Mouse (Mus musculus) embryonic facial prominence, embryonic 14.5 days (tissue): ENCODE results near the gene Tmem205. TPM values are rescaled to one million over a fixed set of nuclear protein-coding genes. Genes with fewer than 3 reads are reported as not detected.

Experiments used
- ATAC-seq: fragments of 200-750 bp; cut with Nextera tagmentation; 2 replicates; pipeline ENCODE4 v1.8.0; 2017; ENCODE audit warnings: low read depth, moderate number of reproducible peaks, moderate TSS enrichment
- DNase-seq: peaks from one replicate; pipeline ENCODE4 v3.0.0-alpha.2; 2015; ENCODE audit warnings: low spot score
- H3K27ac ChIP-seq: fragments of 300-500 bp; sonication (generic); replicated peaks from 2 replicates; pipeline ENCODE4 v1.5.1; 2014; ENCODE audit warnings: low read depth, mild to moderate bottlenecking, low read length, moderate library complexity
- H3K27me3 ChIP-seq: fragments of 300-500 bp; sonication (generic); replicated peaks from 2 replicates; pipeline ENCODE4 v1.6.1; 2014; ENCODE audit warnings: low read length; ENCODE audit not compliant: control insufficient read depth, insufficient read depth
- H3K36me3 ChIP-seq: fragments of 300-500 bp; sonication (generic); 2 replicates; pipeline ENCODE4 v1.6.1; 2014; ENCODE audit warnings: low read length, mixed read lengths; ENCODE audit not compliant: control insufficient read depth, insufficient read depth
- H3K4me1 ChIP-seq: fragments of 300-500 bp; sonication (generic); 2 replicates; pipeline ENCODE4 v1.6.1; 2014; ENCODE audit warnings: antibody characterized with exemption, low read length; ENCODE audit not compliant: control insufficient read depth, insufficient read depth
- H3K4me2 ChIP-seq: fragments of 300-500 bp; sonication (generic); 2 replicates; pipeline ENCODE4 v1.6.1; 2014; ENCODE audit warnings: low read depth, mild to moderate bottlenecking, low read length, moderate library complexity, mixed read lengths
- H3K4me3 ChIP-seq: fragments of 300-500 bp; sonication (generic); 2 replicates; pipeline ENCODE4 v1.5.1; 2014; ENCODE audit warnings: low read depth, mild to moderate bottlenecking, low read length
- H3K9ac ChIP-seq: fragments of 300-500 bp; sonication (generic); 2 replicates; pipeline ENCODE4 v1.6.1; 2014; ENCODE audit warnings: low read depth, mild to moderate bottlenecking, low read length, moderate library complexity, mixed read lengths
- H3K9me3 ChIP-seq: fragments of 300-500 bp; sonication (generic); 2 replicates; pipeline ENCODE4 v1.6.1; 2016; ENCODE audit warnings: low read length; ENCODE audit not compliant: control insufficient read depth
- WGBS: fragments of 180-500 bp; shearing (Covaris S2); extraction: QIAGEN DNeasy Blood & Tissue Kit; methylation state at CpG from one replicate; pipeline ENCODE4 v1.1.7; 2014; 5-methylcytosine and 5-hydroxymethylcytosine counted together
- polyA plus RNA-seq: library from polyadenylated mRNA; unstranded; fragments of >200 nt; fragmentation: Nextera tagmentation; extraction: Ambion mirVana; gene quantifications from 2 replicates; pipeline ENCODE4 v1.2.1, GENCODE M21; 2014

Gene Tmem205
- polyA plus RNA-seq, 1 experiment from 2014 or later: 53.7 TPM

DNA sequence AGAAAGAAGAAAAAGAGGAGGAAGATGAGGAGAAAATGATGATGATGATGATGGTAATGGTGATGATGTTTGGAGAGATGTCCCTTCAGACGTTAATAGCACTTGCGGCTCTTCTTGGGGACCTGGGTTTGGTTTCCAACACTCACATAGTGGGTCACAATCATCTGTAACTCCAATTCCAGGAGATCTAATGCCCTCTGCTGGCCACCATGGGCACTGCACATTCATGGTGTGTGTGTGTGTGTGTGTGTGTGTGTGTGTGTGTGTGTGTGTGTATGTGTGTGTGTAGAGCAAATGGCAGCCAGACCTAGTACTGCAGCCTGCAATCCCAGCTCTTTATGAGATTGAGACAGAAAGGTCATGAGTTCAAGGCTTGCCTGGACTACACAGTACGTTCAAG lies 24.6 kb upstream of the Tmem205 start:
- peaks cover 5% of the 10 kb centered on the region; the same call in 1 of the 2 replicates for H3K4me1 ChIP-seq
- H3K27me3 ChIP-seq: 0 out of 2 replicates have a peak, but pooled peaks cover 3% of the 10 kb centered on the region
- H3K9me3 ChIP-seq: no peaks in the 10 kb centered on the region
- H3K27ac ChIP-seq: no peak overlapping the region
- DNase-seq: no peak
- no peak overlapping the region for H3K9ac ChIP-seq
- 78% methylated on average over 3 of the region's 3 CpGs for WGBS
- no peak for ATAC-seq
- H3K4me3 ChIP-seq: no peak overlapping the region
- 0 out of 2 replicates have a peak, but pooled peaks cover 3% of the 10 kb centered on the region for H3K36me3 ChIP-seq
- H3K4me2 ChIP-seq: no peak overlapping the region

DNA sequence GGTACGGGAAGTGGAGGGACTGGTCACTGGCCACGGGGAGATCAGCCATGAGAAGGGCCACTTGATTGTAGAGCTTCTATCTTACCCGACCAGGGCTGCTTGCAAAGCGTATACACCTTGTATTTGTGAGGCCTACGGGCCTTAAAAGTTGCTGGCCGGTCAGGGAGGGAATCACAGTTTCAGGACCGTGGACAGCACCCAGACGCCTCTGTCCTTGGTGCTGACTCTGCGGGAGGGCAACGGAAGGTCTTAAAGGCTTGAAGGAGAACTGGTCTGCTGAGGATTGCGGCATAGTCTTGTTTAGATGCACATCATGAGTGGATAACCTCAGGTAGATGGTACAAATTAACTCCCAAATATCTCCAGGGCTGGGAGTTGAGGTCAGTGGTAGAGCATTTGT lies 23.0 kb upstream of the Tmem205 start:
- WGBS: 15% methylated on average over 11 of the region's 11 CpGs
- Histone ChIP-seq H3K27ac (no peak overlapping the region), H3K9ac (no peak overlapping the region), H3K4me1 (no peaks in the 10 kb centered on the region), H3K27me3 (peaks cover 3% of the 10 kb centered on the region; the same call in 1 of the 2 replicates), H3K4me3 (no peak overlapping the region), H3K4me2 (no peak overlapping the region), H3K9me3 (no peaks in the 10 kb centered on the region), H3K36me3 (0 out of 2 replicates have a peak, but pooled peaks cover 3% of the 10 kb centered on the region)
- no peak for DNase-seq
- ATAC-seq: no peak

DNA sequence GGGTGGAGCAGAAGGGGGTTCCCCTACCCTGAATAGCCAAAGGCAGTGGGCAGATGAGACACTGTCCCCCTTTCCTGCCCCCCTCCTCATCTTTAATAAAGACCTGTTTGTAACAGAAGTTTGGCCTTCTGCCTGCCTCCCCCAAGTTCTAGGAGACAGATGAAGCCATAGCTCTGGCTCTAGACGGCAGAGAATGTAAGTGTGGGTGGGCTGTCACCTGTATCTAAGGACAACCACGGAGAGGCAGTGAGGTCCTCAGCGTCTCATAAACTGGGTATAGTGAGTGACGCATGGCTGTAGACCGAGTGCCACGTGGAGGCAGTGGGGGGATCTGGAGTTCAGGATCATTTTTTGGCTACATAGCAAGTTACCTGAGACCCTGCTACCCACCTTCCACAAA lies 21.4 kb upstream of the Tmem205 start:
- 69% methylated on average over 6 of the region's 6 CpGs for WGBS
- peaks cover 3% of the 10 kb centered on the region; the same call in 1 of the 2 replicates for H3K27me3 ChIP-seq
- no peak overlapping the region for H3K9ac ChIP-seq
- no peak overlapping the region for H3K27ac ChIP-seq
- no peak overlapping the region for H3K4me3 ChIP-seq
- H3K36me3 ChIP-seq: 0 out of 2 replicates have a peak, but pooled peaks cover 3% of the 10 kb centered on the region
- ATAC-seq: no peak
- DNase-seq: no peak
- no peaks in the 10 kb centered on the region for H3K4me1 ChIP-seq
- H3K4me2 ChIP-seq: no peak overlapping the region
- no peaks in the 10 kb centered on the region for H3K9me3 ChIP-seq

DNA sequence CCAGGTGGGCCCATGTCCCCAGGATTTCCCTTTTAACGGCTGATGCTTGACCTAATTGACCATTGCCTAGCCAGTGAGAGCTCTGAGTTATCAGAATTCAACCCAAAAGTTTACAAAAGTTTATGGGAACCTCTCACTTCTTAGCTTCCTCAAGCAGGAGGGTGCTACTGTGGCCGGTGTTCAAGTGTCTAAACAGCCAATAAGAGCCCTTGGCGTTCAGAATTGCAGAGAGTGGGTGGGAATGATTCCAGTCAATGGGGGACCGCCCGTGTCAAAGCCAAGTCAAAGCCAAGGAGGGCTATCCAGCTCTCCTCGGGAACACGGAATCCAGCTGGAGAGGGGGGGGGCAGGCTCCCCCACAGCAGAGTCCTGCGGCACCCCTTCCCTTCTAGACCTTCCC lies 20.8 kb upstream of the Tmem205 start:
- Histone ChIP-seq H3K9me3 (no peaks in the 10 kb centered on the region), H3K4me3 (no peak overlapping the region), H3K4me1 (no peaks in the 10 kb centered on the region), H3K4me2 (no peak overlapping the region), H3K27me3 (peaks cover 3% of the 10 kb centered on the region; the same call in 1 of the 2 replicates), H3K36me3 (0 out of 2 replicates have a peak, but pooled peaks cover 3% of the 10 kb centered on the region), H3K27ac (no peak overlapping the region), H3K9ac (no peak overlapping the region)
- ATAC-seq (no peak), DNase-seq (no peak)
- WGBS: 55% methylated on average over 8 of the region's 8 CpGs

DNA sequence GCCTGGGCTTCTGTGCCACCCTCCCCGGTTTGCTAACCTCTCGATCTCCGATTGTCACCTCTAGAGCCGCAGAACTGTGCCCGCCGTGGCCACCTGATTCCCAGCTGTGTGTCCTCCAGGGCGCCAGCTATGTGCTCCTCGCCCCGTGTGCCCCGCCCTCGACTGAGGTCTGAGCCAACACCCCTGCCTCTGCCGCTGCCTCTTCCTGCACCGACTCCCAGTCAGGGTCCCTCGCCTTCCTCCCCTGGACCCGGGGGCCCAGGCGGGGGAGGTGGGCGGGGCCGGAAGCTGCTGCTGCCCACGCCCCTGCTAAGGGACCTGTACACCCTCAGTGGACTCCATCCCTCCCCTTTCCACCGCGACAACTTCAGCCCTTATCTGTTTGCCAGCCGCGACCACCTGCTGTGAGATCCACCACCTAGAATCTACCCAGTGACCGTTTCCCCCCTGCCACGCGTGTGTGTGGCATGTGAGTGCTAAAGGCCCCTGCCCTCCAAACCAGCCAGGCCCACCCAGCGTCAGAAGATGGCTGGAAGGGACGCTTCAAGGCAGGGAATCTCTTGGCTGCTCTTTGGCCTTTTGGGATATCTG lies 20.3 kb upstream of the Tmem205 start:
- Histone ChIP-seq H3K36me3 (0 out of 2 replicates have a peak, but pooled peaks cover 3% of the 10 kb centered on the region), H3K9me3 (no peaks in the 10 kb centered on the region), H3K9ac (no peak overlapping the region), H3K27me3 (peaks cover 3% of the 10 kb centered on the region; the same call in 1 of the 2 replicates), H3K4me1 (no peaks in the 10 kb centered on the region), H3K4me2 (no peak overlapping the region), H3K27ac (no peak overlapping the region), H3K4me3 (no peak overlapping the region)
- no peak for ATAC-seq
- no peak for DNase-seq
- 8% methylated on average over 8 of the region's 28 CpGs for WGBS

DNA sequence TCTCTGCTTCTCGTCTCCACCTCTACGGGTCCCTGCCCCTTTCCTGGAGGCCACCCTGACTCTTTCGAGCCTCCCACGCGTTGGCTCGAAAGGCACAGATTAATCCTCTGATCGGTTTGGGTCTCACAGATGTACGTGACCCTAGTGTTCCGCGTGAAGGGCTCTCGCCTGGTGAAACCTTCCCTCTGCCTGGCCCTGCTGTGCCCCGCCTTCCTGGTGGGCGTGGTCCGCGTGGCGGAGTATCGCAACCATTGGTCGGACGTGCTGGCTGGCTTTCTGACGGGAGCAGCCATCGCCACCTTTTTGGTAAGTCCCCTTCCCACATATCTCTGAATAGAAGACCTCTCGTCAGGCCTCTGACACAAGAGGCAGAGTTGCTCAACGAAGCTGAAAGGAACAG lies 16.9 kb upstream of the Tmem205 start:
- Histone ChIP-seq H3K4me2 (no peak overlapping the region), H3K27me3 (peaks cover 3% of the 10 kb centered on the region; the same call in 1 of the 2 replicates), H3K36me3 (0 out of 2 replicates have a peak, but pooled peaks cover 3% of the 10 kb centered on the region), H3K27ac (no peak overlapping the region), H3K9me3 (no peaks in the 10 kb centered on the region), H3K4me3 (no peak overlapping the region), H3K9ac (no peak overlapping the region), H3K4me1 (no peaks in the 10 kb centered on the region)
- WGBS: 22% methylated on average over 23 of the region's 23 CpGs
- no peak for ATAC-seq
- no peak for DNase-seq

DNA sequence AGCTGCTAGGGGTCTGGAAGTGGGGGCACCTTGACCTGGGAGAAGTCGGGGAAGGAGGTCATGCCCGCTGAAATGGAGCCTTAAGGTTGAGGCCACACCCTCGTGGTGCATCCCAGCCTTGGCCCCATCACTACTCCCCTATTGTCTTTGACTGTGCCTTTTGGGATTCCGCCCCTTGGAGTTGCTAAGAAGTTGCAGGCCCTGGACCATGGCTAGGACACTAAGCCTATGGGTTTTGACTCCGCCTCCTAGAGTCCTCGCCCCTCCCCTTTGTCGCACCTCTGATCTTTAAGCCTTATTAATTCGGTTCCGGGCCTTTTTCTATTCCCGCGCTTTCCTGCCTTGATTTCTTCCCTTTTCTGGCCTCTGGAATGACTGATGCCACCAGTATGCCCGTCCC lies 16.3 kb upstream of the Tmem205 start:
- no peak for DNase-seq
- H3K9me3 ChIP-seq: no peaks in the 10 kb centered on the region
- H3K27ac ChIP-seq: no peak overlapping the region
- H3K27me3 ChIP-seq: peaks cover 3% of the 10 kb centered on the region; the same call in 1 of the 2 replicates
- no peak for ATAC-seq
- H3K4me1 ChIP-seq: no peaks in the 10 kb centered on the region
- H3K4me2 ChIP-seq: no peak overlapping the region
- H3K9ac ChIP-seq: no peak overlapping the region
- 52% methylated on average over 11 of the region's 12 CpGs for WGBS
- H3K4me3 ChIP-seq: no peak overlapping the region
- H3K36me3 ChIP-seq: 0 out of 2 replicates have a peak, but pooled peaks cover 3% of the 10 kb centered on the region

DNA sequence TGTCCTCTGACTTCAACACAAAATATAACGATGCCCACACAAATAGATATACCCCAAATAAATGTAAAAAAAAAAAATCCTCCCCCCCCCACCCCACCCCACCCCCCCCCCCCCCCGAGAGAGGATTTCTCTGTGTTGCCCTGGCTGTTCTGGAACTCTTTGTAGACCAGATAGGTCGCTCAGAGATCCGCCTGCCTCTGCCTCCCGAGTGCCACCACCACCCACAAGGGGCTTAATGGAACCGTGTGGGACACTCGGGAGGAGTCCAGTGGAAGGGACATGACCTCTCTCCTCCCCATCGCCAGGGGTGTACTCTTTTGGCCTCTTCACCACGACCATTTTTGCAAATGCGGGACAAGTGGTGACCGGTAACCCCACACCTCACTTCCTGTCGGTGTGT lies 15.7 kb upstream of the Tmem205 start:
- 82% methylated on average over 4 of the region's 12 CpGs for WGBS

More for the DNA sequence above, 15.7 kb upstream of the Tmem205 start:
- Histone ChIP-seq H3K9me3 (no peaks in the 10 kb centered on the region), H3K9ac (no peak overlapping the region), H3K36me3 (0 out of 2 replicates have a peak, but pooled peaks cover 3% of the 10 kb centered on the region), H3K4me3 (no peak overlapping the region), H3K27ac (no peak overlapping the region), H3K27me3 (peaks cover 3% of the 10 kb centered on the region; the same call in 1 of the 2 replicates), H3K4me2 (no peak overlapping the region), H3K4me1 (no peaks in the 10 kb centered on the region)
- no peak for DNase-seq
- no peak for ATAC-seq
